Mouse (Mus musculus): ENCODE results near the gene 4930564D02Rik. TPM values are rescaled to one million over a fixed set of nuclear protein-coding genes. Genes with fewer than 3 reads are reported as not detected.

4930564D02Rik gene
- polyA plus RNA-seq, 1 experiment from 2014 or later, result not detected

DNA sequence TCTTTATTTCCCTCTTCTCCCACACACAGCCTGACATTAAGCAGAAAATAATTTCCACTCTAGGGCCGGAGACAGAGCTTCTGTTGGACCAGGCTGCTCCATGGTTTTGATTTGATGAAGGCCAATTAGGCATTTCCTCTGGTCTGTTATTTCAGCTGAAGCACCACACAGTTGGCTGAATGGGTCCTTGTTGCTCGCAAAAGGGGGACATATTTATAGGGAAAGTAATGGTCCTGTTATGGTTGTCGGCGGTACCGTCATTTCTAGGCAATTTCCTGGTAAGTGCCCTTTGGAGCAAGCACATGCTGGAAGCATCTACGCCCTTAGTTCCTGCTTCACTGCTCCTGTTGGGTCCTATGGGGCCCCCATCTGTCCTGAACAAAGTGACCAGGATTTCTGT is 5.7 kb upstream of the 4930564D02Rik start:
- Histone ChIP-seq H3K9me3 (no peaks in the 10 kb centered on the region), H3K4me3 (no peak overlapping the region), H3K36me3 (no peaks in the 10 kb centered on the region), H3K9ac (no peak overlapping the region), H3K27ac (no peak overlapping the region), H3K27me3 (peaks cover 6% of the 10 kb centered on the region; the same call in 1 of the 2 replicates), H3K4me1 (peaks cover 6% of the 10 kb centered on the region; the same call in 1 of the 2 replicates), H3K4me2 (no peak overlapping the region)
- 70% methylated on average over 6 of the region's 6 CpGs for WGBS
- ATAC-seq (ENCODE audit: borderline replicate concordance, extremely low read depth, low FRiP score, low TSS enrichment), result no peak

DNA sequence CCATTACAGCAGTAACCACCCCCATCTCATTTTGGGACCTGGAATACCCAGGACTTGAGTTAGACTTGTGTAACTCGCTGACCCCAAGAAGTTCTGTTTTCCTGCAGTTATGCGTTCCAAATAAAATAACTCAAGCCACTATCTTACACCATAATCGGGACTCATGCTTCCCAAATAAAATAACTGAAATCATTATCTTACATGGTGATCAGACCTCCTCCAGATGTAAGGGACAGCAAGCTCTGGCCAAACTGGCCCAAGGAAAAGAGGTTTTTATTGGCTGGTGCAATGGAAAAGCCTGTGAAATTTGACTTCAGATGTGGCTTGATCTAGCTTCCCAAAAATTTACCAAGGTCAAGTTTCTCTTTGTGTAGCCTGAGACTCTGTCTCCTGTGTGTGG is 5.1 kb upstream of the 4930564D02Rik start:
- 77% methylated on average over 3 of the region's 3 CpGs for WGBS
- ATAC-seq (ENCODE audit: borderline replicate concordance, extremely low read depth, low FRiP score, low TSS enrichment), result no peak
- H3K4me1 ChIP-seq, result peaks cover 6% of the 10 kb centered on the region; the same call in 1 of the 2 replicates

DNA sequence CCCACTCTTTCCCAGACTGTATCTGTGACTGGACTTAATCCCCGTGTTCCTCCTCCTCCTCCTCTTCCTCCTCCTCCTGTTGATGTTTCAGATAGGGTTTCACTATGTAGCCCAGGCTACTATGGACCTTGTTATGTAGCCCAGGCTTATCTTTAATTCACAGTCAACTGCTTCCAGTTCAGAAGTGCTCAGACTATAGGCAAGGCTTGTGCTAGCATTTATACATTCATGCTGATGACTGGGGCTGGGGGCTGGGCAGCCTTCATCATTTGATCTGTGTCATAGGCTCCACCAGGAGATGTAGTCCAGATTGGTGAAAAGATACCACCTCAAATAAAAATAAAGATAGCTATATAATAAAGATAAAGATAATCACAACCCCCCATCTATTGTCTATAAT is 4.7 kb upstream of the 4930564D02Rik start:
- peaks cover 6% of the 10 kb centered on the region; the same call in 1 of the 2 replicates for H3K27me3 ChIP-seq
- ATAC-seq (ENCODE audit: borderline replicate concordance, extremely low read depth, low FRiP score, low TSS enrichment), result no peak
- WGBS, result 48% methylated on average over 1 of the region's 1 CpGs
- H3K9ac ChIP-seq, result no peak overlapping the region
- no peaks in the 10 kb centered on the region for H3K36me3 ChIP-seq
- H3K4me1 ChIP-seq, result peaks cover 6% of the 10 kb centered on the region; the same call in 1 of the 2 replicates
- no peak overlapping the region for H3K4me3 ChIP-seq
- H3K9me3 ChIP-seq, result no peaks in the 10 kb centered on the region
- no peak overlapping the region for H3K4me2 ChIP-seq
- no peak overlapping the region for H3K27ac ChIP-seq

More for the DNA sequence above, 5.1 kb upstream of the 4930564D02Rik start:
- H3K4me3 ChIP-seq, result no peak overlapping the region
- no peak overlapping the region for H3K9ac ChIP-seq
- H3K4me2 ChIP-seq, result no peak overlapping the region
- H3K9me3 ChIP-seq, result no peaks in the 10 kb centered on the region
- H3K27ac ChIP-seq, result no peak overlapping the region
- no peaks in the 10 kb centered on the region for H3K36me3 ChIP-seq
- H3K27me3 ChIP-seq, result peaks cover 6% of the 10 kb centered on the region; the same call in 1 of the 2 replicates

DNA sequence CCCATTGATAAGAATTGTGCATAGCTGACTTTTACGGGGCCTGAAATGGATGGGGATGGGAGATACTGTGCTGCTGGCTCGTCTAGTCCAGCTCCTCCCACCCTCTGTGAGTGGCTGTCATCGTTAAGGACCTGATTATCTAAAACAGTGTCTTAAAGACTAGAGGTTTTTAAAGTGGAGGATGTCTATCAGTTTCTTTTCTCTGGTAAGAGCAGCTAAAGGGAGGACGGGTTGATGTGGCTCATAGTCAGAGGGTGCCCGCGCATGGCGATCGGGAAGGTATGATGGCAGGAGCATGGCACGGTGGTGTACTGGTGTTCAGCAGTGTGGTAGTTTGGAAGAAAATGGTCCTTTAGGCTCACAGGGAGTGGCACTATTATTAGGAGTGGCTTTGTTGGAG is 4.0 kb upstream of the 4930564D02Rik start:
- Histone ChIP-seq H3K4me1 (peaks cover 6% of the 10 kb centered on the region; the same call in 1 of the 2 replicates), H3K27ac (no peak overlapping the region), H3K27me3 (peaks cover 6% of the 10 kb centered on the region; the same call in 1 of the 2 replicates), H3K9ac (no peak overlapping the region), H3K36me3 (no peaks in the 10 kb centered on the region), H3K9me3 (no peaks in the 10 kb centered on the region), H3K4me2 (no peak overlapping the region), H3K4me3 (no peak overlapping the region)
- WGBS, result 71% methylated on average over 9 of the region's 9 CpGs
- no peak for ATAC-seq (ENCODE audit: borderline replicate concordance, extremely low read depth, low FRiP score, low TSS enrichment)

DNA sequence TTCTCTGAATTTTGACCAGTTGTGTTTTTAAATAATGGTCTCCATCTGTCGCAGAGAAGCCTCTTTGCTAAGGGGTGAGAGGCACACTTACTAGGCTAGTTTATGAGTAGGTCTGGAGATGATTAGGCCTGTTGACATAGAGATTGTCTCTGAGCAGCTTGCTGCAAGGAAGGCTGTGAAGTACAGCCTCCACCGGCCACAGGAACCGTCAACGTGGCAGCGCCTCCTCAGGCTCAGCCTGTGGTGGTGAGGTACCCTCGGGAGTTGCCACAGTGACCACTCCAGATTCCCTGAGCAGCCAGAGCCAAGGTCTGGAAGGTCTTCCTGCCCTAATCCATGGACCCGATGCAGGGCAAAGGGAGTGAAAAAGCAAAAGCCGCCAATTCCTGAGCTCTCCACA is 3.9 kb downstream of the 4930564D02Rik start:
- Histone ChIP-seq H3K27ac (no peak overlapping the region), H3K4me1 (no peaks in the 10 kb centered on the region), H3K36me3 (no peaks in the 10 kb centered on the region), H3K9me3 (no peaks in the 10 kb centered on the region), H3K4me3 (no peak overlapping the region), H3K27me3 (no peaks in the 10 kb centered on the region), H3K9ac (no peak overlapping the region), H3K4me2 (no peak overlapping the region)
- 56% methylated on average over 8 of the region's 8 CpGs for WGBS
- ATAC-seq (ENCODE audit: borderline replicate concordance, extremely low read depth, low FRiP score, low TSS enrichment), result no peak

DNA sequence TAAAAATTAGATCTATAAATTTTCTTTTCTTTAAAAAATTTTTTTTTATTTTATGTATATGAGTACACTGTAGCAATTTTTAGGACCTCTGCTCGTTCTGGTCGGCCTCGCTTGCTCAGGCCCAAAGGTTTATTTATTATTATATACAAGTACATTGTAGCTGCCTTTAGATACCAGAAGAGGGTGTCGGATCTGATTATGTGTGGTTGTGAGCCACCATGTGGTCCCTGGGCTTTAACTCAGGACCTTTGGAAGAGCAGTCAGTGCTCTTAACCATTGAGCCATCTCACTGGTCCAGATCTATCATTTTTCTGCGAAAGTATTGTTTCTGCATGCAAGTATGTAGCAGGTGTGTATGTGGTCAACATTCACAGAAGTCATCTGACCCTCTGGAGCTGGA is 4.6 kb downstream of the 4930564D02Rik start:
- Histone ChIP-seq H3K4me2 (no peak overlapping the region), H3K9ac (no peak overlapping the region), H3K4me1 (no peaks in the 10 kb centered on the region), H3K27me3 (no peaks in the 10 kb centered on the region), H3K27ac (no peak overlapping the region), H3K4me3 (no peak overlapping the region), H3K9me3 (no peaks in the 10 kb centered on the region), H3K36me3 (no peaks in the 10 kb centered on the region)
- no peak for ATAC-seq (ENCODE audit: borderline replicate concordance, extremely low read depth, low FRiP score, low TSS enrichment)
- 81% methylated on average over 5 of the region's 5 CpGs for WGBS

DNA sequence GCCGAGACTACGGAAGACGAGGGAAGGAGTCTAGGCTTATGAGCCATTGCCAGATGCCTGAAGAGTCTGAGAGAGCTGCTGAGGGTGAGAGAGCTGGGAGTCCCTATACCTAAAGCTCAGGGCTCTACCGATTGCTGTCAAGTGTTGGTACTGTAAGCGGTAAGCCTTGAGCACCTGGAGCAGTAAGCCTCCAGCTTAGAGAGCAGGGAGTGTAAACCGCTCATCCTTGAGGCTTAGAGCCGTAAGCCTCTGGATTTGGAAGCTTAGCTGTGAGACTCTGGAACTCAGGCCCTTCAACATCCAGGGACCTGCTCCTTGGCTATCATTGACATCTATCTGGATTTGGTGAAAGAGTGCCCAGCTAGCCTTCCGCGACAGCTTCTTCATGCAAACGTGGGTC is 5.9 kb downstream of the 4930564D02Rik start:
- 86% methylated on average over 10 of the region's 10 CpGs for WGBS
- Histone ChIP-seq H3K27ac (no peak overlapping the region), H3K9me3 (no peaks in the 10 kb centered on the region), H3K4me2 (no peak overlapping the region), H3K36me3 (no peaks in the 10 kb centered on the region), H3K27me3 (no peaks in the 10 kb centered on the region), H3K4me3 (no peak overlapping the region), H3K9ac (no peak overlapping the region), H3K4me1 (no peaks in the 10 kb centered on the region)
- ATAC-seq (ENCODE audit: borderline replicate concordance, extremely low read depth, low FRiP score, low TSS enrichment), result no peak

DNA sequence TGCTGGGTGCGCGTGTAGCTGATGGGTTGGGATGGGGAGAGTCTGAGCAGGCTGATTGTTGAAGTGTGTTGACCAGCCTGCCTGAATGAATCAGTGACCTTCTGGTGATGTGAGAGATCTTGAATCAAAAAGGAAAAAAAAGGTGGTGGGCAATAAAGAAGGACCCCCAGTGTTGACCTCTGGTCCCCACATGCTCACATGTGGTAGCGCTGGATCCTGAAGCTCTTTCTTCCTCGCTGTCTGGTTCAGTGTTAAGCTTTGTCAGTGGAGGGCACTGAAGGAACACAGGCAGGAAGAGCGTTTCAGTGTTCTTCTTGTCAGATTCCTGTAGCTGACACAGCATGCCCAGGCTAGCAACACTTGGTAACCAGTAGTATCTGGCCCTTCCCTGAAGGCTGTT is 9.2 kb downstream of the 4930564D02Rik start:
- H3K27me3 ChIP-seq, result no peaks in the 10 kb centered on the region
- no peak overlapping the region for H3K4me2 ChIP-seq
- no peaks in the 10 kb centered on the region for H3K4me1 ChIP-seq
- no peak overlapping the region for H3K27ac ChIP-seq
- H3K4me3 ChIP-seq, result no peak overlapping the region
- H3K9me3 ChIP-seq, result no peaks in the 10 kb centered on the region
- WGBS, result 87% methylated on average over 5 of the region's 5 CpGs
- H3K9ac ChIP-seq, result no peak overlapping the region
- ATAC-seq (ENCODE audit: borderline replicate concordance, extremely low read depth, low FRiP score, low TSS enrichment), result no peak
- no peaks in the 10 kb centered on the region for H3K36me3 ChIP-seq

DNA sequence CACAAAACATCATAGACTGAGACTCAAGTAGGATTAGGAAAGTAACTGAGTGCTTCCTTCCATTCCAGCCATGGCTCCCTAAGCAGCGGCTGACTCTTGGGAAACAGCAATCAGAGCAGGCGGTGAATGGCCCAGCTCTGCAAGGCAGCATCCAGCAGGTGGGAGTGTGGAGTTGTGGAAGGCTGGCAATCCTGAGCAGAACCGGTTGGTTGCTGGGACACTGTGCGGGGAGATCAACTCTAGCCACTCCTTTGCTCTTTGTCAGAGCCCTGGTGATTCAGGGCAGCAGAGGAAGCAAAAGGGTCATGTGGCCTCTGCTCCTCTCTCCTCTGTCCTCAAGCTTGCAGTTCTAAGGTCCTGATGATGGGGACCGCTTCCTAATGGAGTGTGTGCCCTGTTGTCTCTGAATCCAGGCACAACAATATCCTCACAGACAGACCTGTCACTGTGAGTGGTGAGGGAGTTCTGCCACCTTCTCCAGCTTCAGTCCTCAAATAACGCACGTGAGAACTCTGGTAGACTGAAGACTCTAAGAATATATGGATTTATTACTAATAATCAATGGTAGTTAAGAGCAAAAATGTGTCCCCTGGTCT is 11.7 kb downstream of the 4930564D02Rik start:
- H3K36me3 ChIP-seq, result no peaks in the 10 kb centered on the region
- ATAC-seq (ENCODE audit: borderline replicate concordance, extremely low read depth, low FRiP score, low TSS enrichment), result peak; percentile 80; the same call in 1 of the 2 replicates
- no peaks in the 10 kb centered on the region for H3K27me3 ChIP-seq
- H3K4me3 ChIP-seq, result no peak overlapping the region
- WGBS, result 18% methylated on average over 7 of the region's 7 CpGs
- H3K27ac ChIP-seq, result no peak overlapping the region
- no peak overlapping the region for H3K9ac ChIP-seq
- H3K4me2 ChIP-seq, result no peak overlapping the region
- H3K4me1 ChIP-seq, result no peaks in the 10 kb centered on the region
- H3K9me3 ChIP-seq, result no peaks in the 10 kb centered on the region

DNA sequence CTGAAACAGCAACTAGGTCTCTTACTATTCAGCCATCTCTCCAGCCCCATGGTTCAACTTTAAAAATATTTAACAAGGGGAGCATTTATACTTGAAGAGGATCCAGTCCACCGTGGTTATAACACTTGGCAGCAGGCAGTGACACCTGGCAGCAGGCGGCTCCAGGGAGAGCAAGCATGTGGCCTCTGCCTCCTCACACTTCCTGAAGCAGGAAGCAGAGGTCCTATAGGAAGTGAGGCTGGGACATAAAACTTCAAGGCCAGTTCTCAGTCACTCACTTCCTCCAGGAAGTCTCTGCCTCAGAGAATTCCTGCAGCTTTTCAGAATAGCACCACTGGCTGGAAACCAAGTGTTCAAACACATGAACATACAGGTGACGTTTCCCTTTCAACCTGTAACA is 20.7 kb downstream of the 4930564D02Rik start:
- no peaks in the 10 kb centered on the region for H3K27me3 ChIP-seq
- ATAC-seq (ENCODE audit: borderline replicate concordance, extremely low read depth, low FRiP score, low TSS enrichment), result peak; percentile 49; the same call in 1 of the 2 replicates
- WGBS, result 23% methylated on average over 3 of the region's 3 CpGs
- peaks cover 4% of the 10 kb centered on the region; the same call in 1 of the 2 replicates for H3K4me1 ChIP-seq
- peak overlapping the region; percentile 71 for H3K27ac ChIP-seq
- no peak overlapping the region for H3K9ac ChIP-seq
- no peak overlapping the region for H3K4me3 ChIP-seq
- H3K36me3 ChIP-seq, result no peaks in the 10 kb centered on the region
- no peaks in the 10 kb centered on the region for H3K9me3 ChIP-seq
- no peak overlapping the region for H3K4me2 ChIP-seq

DNA sequence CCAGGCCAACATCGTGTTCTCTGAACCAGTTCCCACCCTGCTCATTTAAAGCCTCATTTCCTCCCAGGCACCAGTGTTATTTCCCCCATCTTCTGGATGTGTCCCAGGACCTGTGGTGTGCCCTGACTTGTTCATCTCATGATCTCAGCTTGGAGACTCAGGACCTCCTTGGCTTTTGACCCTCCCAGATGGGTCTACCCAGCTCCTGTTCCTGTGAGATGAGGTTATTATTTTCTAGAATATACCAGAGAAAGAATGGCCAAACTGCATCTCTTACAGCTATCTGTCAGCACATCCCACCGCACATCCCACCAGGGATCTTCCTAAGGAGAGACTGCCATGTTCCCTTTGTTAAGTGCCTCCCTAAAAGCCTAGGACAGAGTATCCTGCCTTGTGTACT is 22.0 kb downstream of the 4930564D02Rik start:
- H3K4me1 ChIP-seq, result peaks cover 4% of the 10 kb centered on the region; the same call in 1 of the 2 replicates
- H3K27me3 ChIP-seq, result no peaks in the 10 kb centered on the region
- no peak for ATAC-seq (ENCODE audit: borderline replicate concordance, extremely low read depth, low FRiP score, low TSS enrichment)
- no peaks in the 10 kb centered on the region for H3K9me3 ChIP-seq
- no peak overlapping the region for H3K27ac ChIP-seq
- no peak overlapping the region for H3K4me2 ChIP-seq
- H3K36me3 ChIP-seq, result no peaks in the 10 kb centered on the region
- 83% methylated on average over 2 of the region's 2 CpGs for WGBS
- no peak overlapping the region for H3K9ac ChIP-seq
- H3K4me3 ChIP-seq, result no peak overlapping the region

DNA sequence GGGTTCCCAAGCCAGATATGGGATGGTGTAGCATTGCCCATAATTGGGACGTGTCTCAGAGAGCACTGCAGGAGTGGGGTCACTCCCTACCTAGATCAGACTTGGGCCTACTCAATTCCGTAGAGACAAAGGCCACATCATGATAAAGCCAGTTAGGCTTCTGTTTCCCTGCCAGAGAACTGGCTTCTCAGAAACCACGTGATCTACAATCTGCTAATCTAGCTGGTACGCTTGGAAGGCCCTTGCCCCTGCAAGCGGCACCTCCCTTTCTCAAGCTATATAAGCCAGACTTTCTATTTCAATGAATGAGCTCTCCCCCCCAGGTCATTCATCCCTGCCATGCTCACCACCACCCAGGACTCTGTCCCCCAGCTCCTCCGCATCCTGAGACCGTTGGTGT is 23.5 kb downstream of the 4930564D02Rik start:
- WGBS, result 88% methylated on average over 7 of the region's 7 CpGs

More for the DNA sequence above, 23.5 kb downstream of the 4930564D02Rik start:
- Histone ChIP-seq H3K36me3 (no peaks in the 10 kb centered on the region), H3K9me3 (no peaks in the 10 kb centered on the region), H3K4me1 (peaks cover 4% of the 10 kb centered on the region; the same call in 1 of the 2 replicates), H3K4me3 (no peak overlapping the region), H3K9ac (no peak overlapping the region), H3K27me3 (no peaks in the 10 kb centered on the region), H3K4me2 (no peak overlapping the region), H3K27ac (no peak overlapping the region)
- ATAC-seq (ENCODE audit: borderline replicate concordance, extremely low read depth, low FRiP score, low TSS enrichment), result no peak

Data from lung, embryonic 15.5 days (tissue).